Mouse (Mus musculus) ES-Bruce4 (cell line): ENCODE results near the gene Snx29. TPM values are rescaled to one million over a fixed set of nuclear protein-coding genes. Genes with fewer than 3 reads are reported as not detected.
A peak's percentile ranks its signal among the peaks of the same experiment; 100 is the strongest.
"Not testable (repeated sequence)": the region's sequence is repeated elsewhere in the genome, so short reads cannot be mapped to it uniquely, and the experiment has no call there.

Experiments used
- H3K27ac ChIP-seq: 2 replicates; pipeline ENCODE4 v1.5.1; 2012; ENCODE audit warnings: low read length, inconsistent platforms; ENCODE audit not compliant: insufficient read depth
- H3K27me3 ChIP-seq: 2 replicates; pipeline ENCODE4 v1.6.1; 2012; ENCODE audit warnings: mild to moderate bottlenecking, low read length, inconsistent platforms; ENCODE audit not compliant: control insufficient read depth, poor library complexity, insufficient read depth, severe bottlenecking
- H3K36me3 ChIP-seq: 2 replicates; pipeline ENCODE4 v1.6.1; 2012; ENCODE audit warnings: inconsistent platforms, mild to moderate bottlenecking, low read length, moderate library complexity; ENCODE audit not compliant: control insufficient read depth, poor library complexity, insufficient read depth, severe bottlenecking
- H3K4me1 ChIP-seq: one replicate; pipeline ENCODE4 v1.8.1; 2011; ENCODE audit warnings: low read length; ENCODE audit not compliant: control insufficient read depth, insufficient read depth
- H3K4me3 ChIP-seq: 2 replicates; pipeline ENCODE4 v1.5.1; 2011; ENCODE audit warnings: low read depth, mild to moderate bottlenecking, low read length
- H3K9ac ChIP-seq: 2 replicates; pipeline ENCODE4 v1.6.1; 2012; ENCODE audit warnings: low read depth, mild to moderate bottlenecking, inconsistent platforms; ENCODE audit not compliant: poor library complexity, severe bottlenecking
- H3K9me3 ChIP-seq: replicated peaks from 2 replicates; pipeline ENCODE4 v1.6.1; 2012; ENCODE audit warnings: mild to moderate bottlenecking, low read length, inconsistent platforms; ENCODE audit not compliant: control insufficient read depth, poor library complexity, insufficient read depth, severe bottlenecking
- CTCF ChIP-seq: IDR thresholded peaks from one replicate; pipeline ENCODE4 v1.8.1; 2011; ENCODE audit warnings: low read depth, low read length
- EP300 ChIP-seq: IDR thresholded peaks from 2 replicates; pipeline ENCODE4 v1.6.1; 2011; ENCODE audit warnings: low read depth, low read length; ENCODE audit not compliant: insufficient read depth
- POLR2A ChIP-seq: IDR thresholded peaks from one replicate; pipeline ENCODE4 v1.8.1; 2011; ENCODE audit warnings: low read length; ENCODE audit not compliant: insufficient read depth
- polyA plus RNA-seq: library from polyadenylated mRNA; stranded (reverse); fragments of >200 nt; gene quantifications from 2 replicates; pipeline ENCODE4 v1.2.4, GENCODE M21; 2011; ENCODE audit warnings: low read depth; ENCODE audit not compliant: missing spikeins, insufficient read depth, insufficient read length

Snx29 gene
- polyA plus RNA-seq, 1 experiment: 9.2 TPM

DNA sequence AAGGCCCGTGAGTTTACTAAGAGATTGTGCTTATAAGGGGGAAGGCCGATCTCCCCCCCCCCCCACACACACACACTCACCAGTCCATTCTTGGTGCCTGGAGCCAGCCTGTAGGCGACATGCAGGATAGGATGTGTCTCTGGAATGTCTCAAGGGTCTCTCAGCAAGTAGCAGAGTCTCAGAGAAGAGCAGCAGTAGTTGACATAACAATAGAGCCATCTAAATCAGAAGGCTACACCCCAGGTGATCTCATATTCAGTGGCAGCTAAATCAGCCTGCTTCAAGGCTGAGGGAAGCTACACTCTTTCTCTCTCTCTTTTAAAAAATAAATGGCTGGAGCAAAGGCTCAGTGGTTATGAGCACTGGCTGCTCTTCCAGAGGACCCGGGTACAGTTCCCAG lies 27.1 kb upstream of the Snx29 start:
- not testable (repeated sequence) for H3K9ac ChIP-seq, H3K9me3 ChIP-seq, H3K27me3 ChIP-seq, H3K4me1 ChIP-seq, H3K4me3 ChIP-seq, H3K36me3 ChIP-seq
- peak overlapping the region; percentile 78 for H3K27ac ChIP-seq
- TF ChIP-seq EP300: 0 out of 2 replicates have a peak, but pooled peaks have one; percentile 12

DNA sequence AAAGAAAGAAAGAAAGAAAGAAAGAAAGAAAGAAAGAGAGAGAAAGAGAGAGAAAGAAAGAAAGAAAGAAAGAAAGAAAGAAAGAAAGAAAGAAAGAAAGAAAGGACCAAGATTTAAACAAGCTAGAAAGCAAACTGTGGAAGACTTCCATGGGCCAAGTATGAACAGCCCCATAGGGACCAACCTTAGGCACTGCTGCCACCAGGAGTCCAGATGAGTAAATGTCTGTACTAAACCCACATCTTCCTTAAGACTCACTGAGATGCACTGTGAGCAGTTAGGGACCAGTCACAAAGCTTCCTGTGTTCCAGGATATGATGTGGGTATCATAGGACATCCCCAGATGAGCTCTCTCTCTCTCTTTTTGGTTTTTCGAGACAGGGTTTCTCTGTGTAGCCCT lies 25.0 kb upstream of the Snx29 start:
- not testable (repeated sequence) for H3K27ac ChIP-seq, H3K27me3 ChIP-seq
- peak; percentile 52 for TF ChIP-seq CTCF

DNA sequence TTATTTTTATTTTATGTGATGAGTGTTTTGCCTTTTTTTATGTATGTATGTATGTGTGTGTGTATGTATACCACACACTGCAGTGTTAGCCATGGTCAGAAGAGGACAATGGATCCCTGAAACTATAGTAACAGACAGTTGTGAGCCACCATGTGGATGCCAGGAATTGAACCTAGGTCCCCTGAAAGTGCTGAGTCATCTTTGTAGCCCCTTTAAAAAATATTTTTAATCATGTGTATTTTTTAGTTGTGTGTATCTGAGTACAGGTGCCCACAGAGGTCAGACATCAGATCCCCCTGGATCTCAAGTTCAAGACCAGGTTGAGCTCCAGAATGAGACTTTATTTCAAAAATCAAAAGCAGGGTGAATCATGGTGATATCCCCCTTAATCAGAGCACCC lies 19.0 kb upstream of the Snx29 start:
- H3K27ac ChIP-seq: 0 out of 2 replicates have a peak overlapping the region, but pooled peaks have one; percentile 7
- H3K4me3 ChIP-seq: no peak overlapping the region
- H3K27me3 ChIP-seq: no peaks in the 10 kb centered on the region
- TF ChIP-seq EP300 (no peak), CTCF (no peak), POLR2A (no peak)
- H3K9ac ChIP-seq: no peak overlapping the region
- no peaks in the 10 kb centered on the region for H3K36me3 ChIP-seq
- no peaks in the 10 kb centered on the region for H3K9me3 ChIP-seq
- no peaks in the 10 kb centered on the region for H3K4me1 ChIP-seq

More for the DNA sequence above, 25.0 kb upstream of the Snx29 start:
- not testable (repeated sequence) for H3K9ac ChIP-seq, H3K9me3 ChIP-seq, H3K4me1 ChIP-seq, H3K36me3 ChIP-seq, H3K4me3 ChIP-seq

DNA sequence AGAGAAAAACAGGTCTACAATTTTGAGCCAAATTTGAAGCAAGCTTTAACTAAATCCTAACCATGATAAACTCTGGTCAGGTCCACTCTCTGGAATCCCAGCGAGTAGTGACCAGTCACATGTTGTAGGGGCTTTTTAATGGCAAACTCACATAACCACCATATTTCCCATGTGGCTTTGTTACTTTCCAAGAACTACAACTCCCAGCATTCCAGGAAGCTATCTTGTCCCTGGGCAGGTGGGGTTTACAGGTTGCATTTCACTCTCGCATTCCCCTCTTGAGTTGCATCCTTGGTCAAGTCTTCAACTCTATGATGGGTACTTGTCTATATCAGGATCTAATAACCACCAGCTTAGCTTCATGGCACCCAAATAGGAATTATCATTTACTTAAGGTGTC lies 17.2 kb upstream of the Snx29 start:
- no peaks in the 10 kb centered on the region for H3K4me1 ChIP-seq
- H3K4me3 ChIP-seq: no peak overlapping the region
- H3K27ac ChIP-seq: no peak overlapping the region

DNA sequence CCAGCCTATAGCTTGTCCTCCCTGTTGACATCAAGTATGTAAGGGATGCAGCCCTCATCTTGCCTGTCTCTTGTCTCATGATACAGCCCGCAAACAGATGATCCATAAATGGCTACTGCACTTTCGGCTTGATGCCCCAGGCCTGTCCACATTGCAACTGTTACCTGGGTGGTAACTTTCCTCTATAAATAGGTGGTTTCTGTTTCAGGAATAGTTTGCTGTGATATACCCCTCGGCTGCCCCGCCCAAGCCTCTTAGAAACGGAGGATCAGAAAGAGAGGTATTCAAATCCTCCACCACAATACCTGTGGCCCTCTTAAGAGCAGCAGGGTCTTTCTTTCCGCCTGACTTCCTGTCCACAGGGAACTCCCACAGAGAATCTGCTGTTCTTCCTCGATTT lies 9.2 kb upstream of the Snx29 start, which contains the start of gene Tnfrsf17:
TSS of gene Tnfrsf17 (plus strand) at position 301 of the 400 bp plus-strand sequence.
- no peak within 1 kb of the TSS for H3K9ac ChIP-seq
- no peak within 1 kb of the TSS for H3K4me3 ChIP-seq
- no peak within 1 kb of the TSS for H3K27ac ChIP-seq
- TF ChIP-seq CTCF: no peak
- TF ChIP-seq POLR2A: no peak
- TF ChIP-seq EP300: no peak
- H3K4me1 ChIP-seq: no peaks in the 10 kb centered on the region
- H3K27me3 ChIP-seq: no peaks in the 10 kb centered on the region
- H3K36me3 ChIP-seq: no peaks in the 10 kb centered on the region
- H3K9me3 ChIP-seq: no peaks in the 10 kb centered on the region

More for the DNA sequence above, 17.2 kb upstream of the Snx29 start:
- no peaks in the 10 kb centered on the region for H3K27me3 ChIP-seq
- no peaks in the 10 kb centered on the region for H3K9me3 ChIP-seq
- no peak for TF ChIP-seq CTCF
- no peak for TF ChIP-seq EP300
- no peak for TF ChIP-seq POLR2A
- H3K36me3 ChIP-seq: no peaks in the 10 kb centered on the region
- H3K9ac ChIP-seq: no peak overlapping the region

DNA sequence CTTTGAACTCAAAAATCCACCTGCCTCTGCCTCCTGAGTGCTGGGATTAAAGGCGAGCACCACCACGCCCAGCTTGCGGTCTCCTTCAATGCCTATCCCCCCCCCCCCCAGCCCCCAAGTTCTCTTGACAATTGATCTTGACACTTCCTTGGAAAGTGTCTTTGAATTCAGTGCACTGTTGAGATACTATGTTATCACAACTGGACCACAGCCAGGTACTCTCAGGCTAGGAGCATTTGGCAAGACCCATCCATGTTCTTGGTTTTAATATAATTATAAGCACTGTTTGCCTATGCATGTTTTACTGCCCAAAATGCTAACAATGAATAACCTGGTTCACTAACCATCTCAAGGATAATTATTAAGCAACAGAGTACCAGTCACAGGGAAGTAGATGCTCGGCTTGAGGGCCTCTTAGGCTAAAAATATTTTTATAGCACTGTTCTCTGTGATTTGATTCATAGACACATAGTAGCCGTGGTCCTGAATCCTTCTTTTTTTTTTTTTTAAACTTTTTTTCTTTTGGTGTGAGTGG lies 6.9 kb upstream of the Snx29 start:
- H3K36me3 ChIP-seq: no peaks in the 10 kb centered on the region
- H3K4me1 ChIP-seq: no peaks in the 10 kb centered on the region
- H3K9ac ChIP-seq: no peak overlapping the region
- H3K27me3 ChIP-seq: no peaks in the 10 kb centered on the region
- H3K9me3 ChIP-seq: no peaks in the 10 kb centered on the region
- no peak for TF ChIP-seq CTCF
- H3K27ac ChIP-seq: no peak overlapping the region
- H3K4me3 ChIP-seq: no peak overlapping the region
